Mouse (Mus musculus) spleen, adult 2 months (tissue): Measurements from ENCODE around the gene Frg2f1.

Experiments
- CTCF ChIP-seq: fragments of 200-500 bp; IDR thresholded peaks from 2 replicates; pipeline ENCODE4 v1.5.1; 2011; ENCODE audit warnings: mild to moderate bottlenecking, inconsistent platforms; ENCODE audit not compliant: insufficient read depth, insufficient read length, insufficient replicate concordance; ENCODE audit errors: extremely low read depth
- POLR2A ChIP-seq: fragments of 200-500 bp; IDR thresholded peaks from 2 replicates; pipeline ENCODE4 v1.6.1; 2011; ENCODE audit warnings: low read depth, low read length, inconsistent platforms

- TF ChIP-seq POLR2A (no peak), CTCF (no peak)
These were observed 49.7 kb downstream of the Frg2f1 start for GRCm38 (mm10) chr4:119489666-119490065.
